Mouse (Mus musculus): Measurements from ENCODE around the gene 1700022I11Rik. TPM values are rescaled to one million over a fixed set of nuclear protein-coding genes. Genes with fewer than 3 reads are reported as not detected.

Gene 1700022I11Rik
- polyA plus RNA-seq, 1 experiment from 2014 or later = 0.70 TPM

GRCm38 (mm10) chr4:42944185-42944584 is 25.2 kb upstream of the 1700022I11Rik start:
- no peak overlapping the region for H3K27ac ChIP-seq
- peaks cover 37% of the 10 kb centered on the region for H3K4me1 ChIP-seq (replicated peaks)
- no peak for ATAC-seq (ENCODE audit: low FRiP score)
- H3K27me3 ChIP-seq = peaks cover 12% of the 10 kb centered on the region; the same call in 1 of the 2 replicates
- no peak overlapping the region for H3K4me2 ChIP-seq
- no peaks in the 10 kb centered on the region for H3K9me3 ChIP-seq
- WGBS = 94% methylated on average over 9 of the region's 9 CpGs
- H3K4me3 ChIP-seq = no peak overlapping the region
- H3K36me3 ChIP-seq = peaks cover 21% of the 10 kb centered on the region
- no peak overlapping the region for H3K9ac ChIP-seq

- ATAC-seq (ENCODE audit: low FRiP score) = no peak
- Histone ChIP-seq H3K9me3 (no peaks in the 10 kb centered on the region), H3K27me3 (peaks cover 8% of the 10 kb centered on the region; the same call in 1 of the 2 replicates), H3K36me3 (peaks cover 12% of the 10 kb centered on the region), H3K4me1 (replicated peaks) (peaks cover 39% of the 10 kb centered on the region), H3K4me2 (no peak overlapping the region), H3K27ac (no peak overlapping the region), H3K4me3 (no peak overlapping the region), H3K9ac (no peak overlapping the region)
- 22% methylated on average over 6 of the region's 6 CpGs for WGBS
Measured at GRCm38 (mm10) chr4:42945043-42945442, 24.4 kb upstream of the 1700022I11Rik start.

GRCm38 (mm10) chr4:42945445-42945844 is 24.0 kb upstream of the 1700022I11Rik start:
- 87% methylated on average over 3 of the region's 3 CpGs for WGBS
- peaks cover 9% of the 10 kb centered on the region; the same call in 1 of the 2 replicates for H3K36me3 ChIP-seq
- no peak overlapping the region for H3K4me3 ChIP-seq
- H3K9ac ChIP-seq = no peak overlapping the region
- no peak for ATAC-seq (ENCODE audit: low FRiP score)
- peaks cover 41% of the 10 kb centered on the region for H3K4me1 ChIP-seq (replicated peaks)
- H3K9me3 ChIP-seq = no peaks in the 10 kb centered on the region
- no peak overlapping the region for H3K27ac ChIP-seq
- peaks cover 8% of the 10 kb centered on the region; the same call in 1 of the 2 replicates for H3K27me3 ChIP-seq
- H3K4me2 ChIP-seq = no peak overlapping the region

- 5% methylated on average over 5 of the region's 5 CpGs for WGBS
- H3K9ac ChIP-seq = 0 out of 2 replicates have a peak overlapping the region, but pooled peaks have one; percentile 56
- H3K36me3 ChIP-seq = peaks cover 4% of the 10 kb centered on the region; the same call in 1 of the 2 replicates
- H3K4me3 ChIP-seq = no peak overlapping the region
- no peaks in the 10 kb centered on the region for H3K9me3 ChIP-seq
- no peak for ATAC-seq (ENCODE audit: low FRiP score)
- H3K4me2 ChIP-seq = peak overlapping the region; percentile 41
- H3K27ac ChIP-seq = peak overlapping the region; percentile 87
- peaks cover 46% of the 10 kb centered on the region for H3K4me1 ChIP-seq (replicated peaks)
- peaks cover 8% of the 10 kb centered on the region; the same call in 1 of the 2 replicates for H3K27me3 ChIP-seq
Measured at GRCm38 (mm10) chr4:42945952-42946351, 23.5 kb upstream of the 1700022I11Rik start.

- peak; percentile 34 for ATAC-seq (ENCODE audit: low FRiP score)
- peak overlapping the region; percentile 56 for H3K9ac ChIP-seq
Measured at GRCm38 (mm10) chr4:42946733-42947290, 22.6 kb upstream of the 1700022I11Rik start.

GRCm38 (mm10) chr4:42948527-42948926 is 20.9 kb upstream of the 1700022I11Rik start:
- 34% methylated on average over 13 of the region's 13 CpGs for WGBS
- H3K27me3 ChIP-seq = 0 out of 2 replicates have a peak, but pooled peaks cover 3% of the 10 kb centered on the region
- H3K4me2 ChIP-seq = peak overlapping the region; percentile 99; the same call in 1 of the 2 replicates
- peaks cover 68% of the 10 kb centered on the region for H3K4me1 ChIP-seq (replicated peaks)
- H3K27ac ChIP-seq = peak overlapping the region; percentile 87
- no peak overlapping the region for H3K4me3 ChIP-seq
- 0 out of 2 replicates have a peak overlapping the region, but pooled peaks have one; percentile 51 for H3K9ac ChIP-seq
- no peak for ATAC-seq (ENCODE audit: low FRiP score)
- no peaks in the 10 kb centered on the region; the same call in 1 of the 2 replicates for H3K36me3 ChIP-seq
- no peaks in the 10 kb centered on the region for H3K9me3 ChIP-seq

More at GRCm38 (mm10) chr4:42946733-42947290, 22.6 kb upstream of the 1700022I11Rik start:
- H3K27me3 ChIP-seq = 0 out of 2 replicates have a peak, but pooled peaks cover 3% of the 10 kb centered on the region
- H3K4me3 ChIP-seq = no peak overlapping the region
- H3K27ac ChIP-seq = peak overlapping the region; percentile 87
- no peaks in the 10 kb centered on the region for H3K9me3 ChIP-seq
- H3K36me3 ChIP-seq = no peaks in the 10 kb centered on the region
- 23% methylated on average over 10 of the region's 10 CpGs for WGBS
- peaks cover 54% of the 10 kb centered on the region for H3K4me1 ChIP-seq (replicated peaks)
- H3K4me2 ChIP-seq = peak overlapping the region; percentile 41

GRCm38 (mm10) chr4:42949051-42949675 is 20.2 kb upstream of the 1700022I11Rik start:
- Histone ChIP-seq H3K9me3 (no peaks in the 10 kb centered on the region), H3K4me1 (replicated peaks) (peaks cover 74% of the 10 kb centered on the region), H3K27ac (peak overlapping the region; percentile 87), H3K4me3 (peak overlapping the region; percentile 76), H3K36me3 (peaks cover 4% of the 10 kb centered on the region; the same call in 1 of the 2 replicates), H3K27me3 (0 out of 2 replicates have a peak, but pooled peaks cover 3% of the 10 kb centered on the region), H3K9ac (peak overlapping the region; percentile 51), H3K4me2 (peak overlapping the region; percentile 99)
- no peak for ATAC-seq (ENCODE audit: low FRiP score)
- 12% methylated on average over 14 of the region's 14 CpGs for WGBS

GRCm38 (mm10) chr4:42949676-42950051 is 19.7 kb upstream of the 1700022I11Rik start, which contains the start of gene Dnajb5:
Gene Dnajb5, plus strand, starts transcription at chr4:42949814.
- H3K4me2 ChIP-seq = peak within 1 kb of the TSS; percentile 99
- H3K4me1 ChIP-seq (replicated peaks) = peaks cover 79% of the 10 kb centered on the region
- no peaks in the 10 kb centered on the region for H3K9me3 ChIP-seq
- peaks cover 7% of the 10 kb centered on the region for H3K36me3 ChIP-seq
- WGBS = 1% methylated on average over 38 of the region's 39 CpGs
- ATAC-seq (ENCODE audit: low FRiP score) = peak; percentile 94
- peak within 1 kb of the TSS; percentile 98 for H3K27ac ChIP-seq
- H3K4me3 ChIP-seq = peak within 1 kb of the TSS; percentile 76
- peak within 1 kb of the TSS; percentile 97 for H3K9ac ChIP-seq
- H3K27me3 ChIP-seq = 0 out of 2 replicates have a peak, but pooled peaks cover 3% of the 10 kb centered on the region

GRCm38 (mm10) chr4:42950065-42950558 is 19.3 kb upstream of the 1700022I11Rik start:
- Histone ChIP-seq H3K4me3 (peak overlapping the region; percentile 76), H3K4me2 (peak overlapping the region; percentile 99), H3K9ac (peak overlapping the region; percentile 97), H3K9me3 (no peaks in the 10 kb centered on the region), H3K27me3 (0 out of 2 replicates have a peak, but pooled peaks cover 3% of the 10 kb centered on the region), H3K4me1 (replicated peaks) (peaks cover 83% of the 10 kb centered on the region), H3K36me3 (peaks cover 12% of the 10 kb centered on the region), H3K27ac (peak overlapping the region; percentile 98)
- under 1% methylated on average over 21 of the region's 27 CpGs for WGBS
- peak; percentile 58 for ATAC-seq (ENCODE audit: low FRiP score)

GRCm38 (mm10) chr4:42951206-42952195 is 17.9 kb upstream of the 1700022I11Rik start:
- Histone ChIP-seq H3K4me3 (peak overlapping the region; percentile 76), H3K4me1 (replicated peaks) (peaks cover 79% of the 10 kb centered on the region), H3K27me3 (0 out of 2 replicates have a peak, but pooled peaks cover 3% of the 10 kb centered on the region), H3K9ac (peak overlapping the region; percentile 97), H3K36me3 (peaks cover 22% of the 10 kb centered on the region), H3K27ac (peak overlapping the region; percentile 98), H3K9me3 (no peaks in the 10 kb centered on the region), H3K4me2 (peak overlapping the region; percentile 99)
- 50% methylated on average over 11 of the region's 11 CpGs for WGBS
- no peak for ATAC-seq (ENCODE audit: low FRiP score)

GRCm38 (mm10) chr4:42952563-42952962 is 16.8 kb upstream of the 1700022I11Rik start:
- peaks cover 69% of the 10 kb centered on the region for H3K4me1 ChIP-seq (replicated peaks)
- H3K4me2 ChIP-seq = peak overlapping the region; percentile 99
- H3K36me3 ChIP-seq = peaks cover 33% of the 10 kb centered on the region
- ATAC-seq (ENCODE audit: low FRiP score) = no peak
- peak overlapping the region; percentile 98 for H3K27ac ChIP-seq
- H3K4me3 ChIP-seq = peak overlapping the region; percentile 76
- peak overlapping the region; percentile 97 for H3K9ac ChIP-seq
- H3K27me3 ChIP-seq = 0 out of 2 replicates have a peak, but pooled peaks cover 2% of the 10 kb centered on the region
- WGBS = 85% methylated on average over 7 of the region's 7 CpGs
- H3K9me3 ChIP-seq = no peaks in the 10 kb centered on the region
